Mouse (Mus musculus) cerebellum, adult 2 months (tissue): ENCODE measurements around the gene Lrrc49.

ENCODE experiments used
- CTCF ChIP-seq: fragments of 200-500 bp; IDR thresholded peaks from 2 replicates; pipeline ENCODE4 v1.5.1; 2011; ENCODE audit warnings: low read depth, mild to moderate bottlenecking, control low read depth, low read length, moderate library complexity, borderline replicate concordance; ENCODE audit not compliant: insufficient read depth
- POLR2A ChIP-seq: fragments of 200-500 bp; IDR thresholded peaks from 2 replicates; pipeline ENCODE4 v1.6.1; 2011; ENCODE audit warnings: low read length, control low read depth, borderline replicate concordance; ENCODE audit not compliant: insufficient read depth

DNA sequence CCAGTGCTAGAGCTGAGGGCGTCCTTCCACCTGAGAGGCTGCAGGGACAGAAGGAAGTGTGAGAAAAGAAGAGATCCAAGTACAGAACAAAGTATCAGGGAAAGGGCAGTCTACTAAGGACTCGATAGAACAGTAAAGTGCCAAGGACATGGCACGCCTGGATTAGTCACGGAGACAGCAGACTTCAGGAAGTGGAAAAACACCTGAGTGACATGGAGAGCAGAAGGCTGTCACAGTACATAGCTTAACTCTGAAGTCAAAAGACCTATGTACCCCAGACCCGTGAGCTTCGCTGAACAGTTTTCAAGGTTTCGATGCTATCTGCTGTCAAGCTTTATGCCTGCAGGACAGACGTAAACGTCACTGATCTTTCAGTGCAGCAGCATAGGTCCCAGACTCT lies 79.1 kb downstream of the Lrrc49 start:
- no peak for TF ChIP-seq CTCF
- no peak for TF ChIP-seq POLR2A
